Mouse (Mus musculus) spleen, postnatal 14 days (tissue): ENCODE measurements around the gene Hadh.

Experiments
- DNase-seq, 2 experiments: peaks; one replicate each; pipeline ENCODE4 v3.0.0; 2021 to 2022; ENCODE audit warnings: low spot score in 2 of 2

Gene Hadh

DNA sequence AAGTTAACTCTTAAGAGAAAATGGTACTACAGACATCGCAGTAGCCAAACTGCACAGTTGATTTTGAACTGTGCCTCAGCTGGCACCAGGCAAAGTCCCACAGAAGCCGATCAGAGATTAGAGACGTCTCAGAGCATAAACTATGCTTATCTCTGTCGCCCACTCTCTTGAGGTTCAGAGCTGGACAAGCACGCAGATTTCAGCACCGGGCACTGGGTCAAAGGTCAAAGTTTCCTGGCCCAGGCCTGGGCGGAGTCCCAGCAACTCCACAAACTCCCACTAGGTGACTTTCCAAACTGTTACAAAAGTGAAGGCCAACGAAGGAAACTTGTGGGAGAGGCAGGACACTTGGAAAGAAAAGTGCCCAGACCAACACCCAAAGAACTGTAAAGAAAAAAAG, 744 bp downstream of the Hadh start:
- DNase-seq, result peak in 1 of 2 experiments; percentile 15

DNA sequence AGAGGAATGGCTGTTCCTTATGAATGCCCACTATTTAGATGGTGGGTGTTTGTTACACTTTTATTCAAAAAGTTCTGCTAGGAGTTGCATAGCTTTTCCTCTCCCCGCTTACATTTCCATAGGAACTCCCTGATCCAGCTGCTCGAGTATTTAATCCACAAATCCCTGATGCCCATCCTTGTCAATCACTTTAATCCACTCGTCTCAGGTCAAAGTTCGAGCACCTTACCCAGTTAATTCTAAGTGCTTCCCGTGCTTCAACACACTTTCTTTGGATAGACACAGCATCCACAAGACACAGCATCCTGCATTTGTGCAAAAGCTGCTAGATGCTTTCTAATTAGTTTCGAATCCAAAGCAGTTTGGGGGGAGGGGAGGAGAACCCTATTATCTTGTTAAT, 1.5 kb downstream of the Hadh start:
- no peak for DNase-seq

DNA sequence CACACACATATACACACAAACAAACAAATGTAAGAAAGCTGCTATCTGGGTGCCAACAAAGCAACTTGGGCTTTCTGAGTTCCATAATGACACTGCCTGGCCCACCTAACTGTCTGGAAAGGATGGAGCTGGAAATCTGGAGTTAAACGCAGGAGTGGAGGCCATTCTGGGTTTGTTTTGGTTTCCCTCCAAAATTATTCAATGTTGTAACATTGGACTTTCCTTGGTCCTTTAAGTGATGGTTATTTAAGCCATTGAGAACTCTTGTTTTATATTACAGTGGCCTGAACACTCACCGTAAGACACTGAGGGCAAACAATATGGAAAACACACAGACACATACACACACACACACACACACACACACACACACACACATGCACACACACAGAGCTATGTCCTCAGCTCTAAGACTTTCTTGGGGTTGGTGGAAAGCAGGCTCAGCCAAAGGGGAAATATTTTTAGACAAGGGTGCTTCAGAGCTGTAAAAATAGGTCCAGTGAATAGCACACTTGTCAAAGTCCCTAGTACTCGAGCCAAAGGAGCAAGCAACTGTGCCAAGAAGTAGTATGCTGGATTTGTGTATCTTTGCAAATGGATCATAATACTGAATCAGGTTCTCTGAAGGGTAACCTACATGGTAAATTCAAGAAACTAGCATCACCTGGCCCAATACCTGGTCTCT, 5.4 kb downstream of the Hadh start:
- no peak for DNase-seq

DNA sequence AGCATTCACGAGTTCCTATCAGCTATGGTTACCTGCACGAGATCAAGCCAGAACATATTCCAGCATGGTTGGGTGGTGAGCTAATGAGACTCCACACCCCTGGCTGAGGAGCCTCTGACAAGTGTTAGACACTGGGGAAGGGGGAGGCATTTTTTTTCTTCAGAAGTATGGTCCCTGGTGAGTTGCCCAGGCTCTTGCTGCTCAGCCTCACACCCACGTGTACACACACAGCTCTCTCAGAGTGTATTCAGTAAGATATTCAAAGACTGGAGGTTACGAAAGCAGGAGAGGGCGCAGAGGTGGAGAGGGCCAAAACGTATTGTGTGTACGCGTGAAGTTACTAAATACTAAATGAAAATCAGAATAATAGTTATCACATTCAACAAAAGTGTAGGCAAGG, 6.4 kb downstream of the Hadh start:
- no peak for DNase-seq

DNA sequence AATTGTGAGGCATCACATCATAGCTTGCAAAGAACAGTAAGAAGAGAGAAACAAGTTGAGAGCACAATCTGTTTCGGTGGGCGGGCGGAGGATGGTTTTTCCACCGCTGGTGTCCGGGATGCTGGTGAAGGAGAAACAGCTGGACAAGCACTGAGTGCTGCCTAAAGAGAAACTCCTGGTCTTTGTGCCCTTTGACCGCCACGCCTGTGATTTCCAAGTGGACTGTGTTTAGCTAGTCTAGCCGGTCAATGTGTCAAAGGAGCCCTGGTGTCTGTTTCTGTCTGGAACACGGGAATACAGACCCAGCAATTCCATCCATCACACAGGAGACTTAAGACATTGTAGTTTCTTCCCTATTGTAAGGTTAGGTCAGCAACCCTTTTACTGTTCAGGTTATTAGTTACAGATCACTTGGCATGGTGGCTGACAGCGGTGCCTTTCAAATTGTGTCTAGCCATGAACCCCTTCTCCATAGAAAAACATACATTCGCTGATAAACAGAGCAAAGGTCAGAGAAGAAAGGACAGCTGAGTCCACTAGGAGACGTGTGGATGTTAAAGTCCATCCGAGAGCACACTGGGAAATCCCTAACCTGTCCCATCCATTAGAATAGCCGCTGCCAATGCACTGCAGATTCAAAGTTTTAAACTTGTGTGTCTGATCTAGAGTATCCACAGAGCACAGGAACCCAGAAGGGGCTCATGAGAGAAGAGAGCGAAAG, 8.0 kb downstream of the Hadh start:
- DNase-seq, result no peak

DNA sequence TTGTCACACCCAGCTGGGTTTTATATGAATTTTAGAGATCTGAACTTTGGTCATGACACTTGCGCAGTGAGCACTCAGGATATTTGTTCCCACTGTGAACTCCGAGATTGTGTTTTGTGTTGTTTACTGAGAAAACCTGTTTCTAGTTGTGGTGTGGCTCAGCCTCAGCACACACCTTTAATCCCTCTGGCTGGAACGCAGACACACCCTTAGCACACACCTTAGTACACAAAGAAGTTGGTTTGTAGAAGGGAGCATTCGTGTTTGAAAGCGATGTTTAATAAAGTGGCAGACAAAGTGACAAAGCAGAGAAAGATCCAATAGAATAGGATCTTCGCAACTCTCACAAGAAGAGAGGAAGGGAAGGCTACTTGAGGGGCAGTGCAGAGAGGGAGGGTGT, 11.5 kb downstream of the Hadh start:
- no peak for DNase-seq

DNA sequence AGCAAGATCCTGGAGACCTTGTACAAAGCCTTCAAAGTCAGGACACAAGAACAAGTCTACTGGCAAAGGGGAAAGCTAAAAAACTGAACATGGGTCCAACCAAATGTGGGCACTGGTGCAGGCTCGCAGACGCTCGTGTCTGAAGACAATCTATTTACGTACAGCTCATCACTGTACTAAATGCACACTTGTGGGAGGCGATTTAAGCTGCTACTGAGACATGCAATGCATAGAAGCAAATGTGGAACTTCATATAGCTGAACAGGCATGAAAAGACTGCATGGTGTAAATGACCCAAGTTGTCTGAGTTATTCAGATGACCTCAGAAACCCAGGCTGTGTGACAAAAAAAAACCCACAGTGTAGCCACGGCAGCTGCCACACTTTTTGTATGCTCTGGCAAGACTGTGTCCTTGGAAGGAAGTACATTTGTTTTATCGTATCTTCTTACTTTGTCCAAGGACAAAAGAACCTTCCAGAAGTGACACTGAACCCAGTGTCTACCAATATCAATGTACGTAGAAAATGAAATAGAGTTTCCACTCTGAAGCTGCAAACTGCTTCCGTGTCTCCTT, 12.4 kb downstream of the Hadh start:
- no peak for DNase-seq

DNA sequence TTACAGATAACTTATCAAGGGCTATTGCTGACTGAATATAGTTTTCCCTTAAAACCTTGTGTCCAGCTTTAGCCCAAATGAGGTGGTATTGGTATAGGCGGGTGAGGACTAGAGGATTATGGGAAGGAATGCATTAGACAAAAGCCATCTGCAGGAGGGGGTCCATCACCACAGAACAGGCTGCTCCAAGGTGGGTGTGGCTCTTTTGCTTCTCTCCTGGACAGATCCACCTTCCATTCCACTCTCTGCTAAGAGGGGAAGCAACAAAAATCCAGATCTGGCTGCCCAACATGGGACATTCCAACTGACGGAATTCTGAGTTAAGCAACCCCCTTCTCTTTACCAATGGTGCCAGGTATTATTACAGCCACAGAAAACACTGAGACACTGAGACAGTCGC, 13.0 kb downstream of the Hadh start:
- no peak for DNase-seq

DNA sequence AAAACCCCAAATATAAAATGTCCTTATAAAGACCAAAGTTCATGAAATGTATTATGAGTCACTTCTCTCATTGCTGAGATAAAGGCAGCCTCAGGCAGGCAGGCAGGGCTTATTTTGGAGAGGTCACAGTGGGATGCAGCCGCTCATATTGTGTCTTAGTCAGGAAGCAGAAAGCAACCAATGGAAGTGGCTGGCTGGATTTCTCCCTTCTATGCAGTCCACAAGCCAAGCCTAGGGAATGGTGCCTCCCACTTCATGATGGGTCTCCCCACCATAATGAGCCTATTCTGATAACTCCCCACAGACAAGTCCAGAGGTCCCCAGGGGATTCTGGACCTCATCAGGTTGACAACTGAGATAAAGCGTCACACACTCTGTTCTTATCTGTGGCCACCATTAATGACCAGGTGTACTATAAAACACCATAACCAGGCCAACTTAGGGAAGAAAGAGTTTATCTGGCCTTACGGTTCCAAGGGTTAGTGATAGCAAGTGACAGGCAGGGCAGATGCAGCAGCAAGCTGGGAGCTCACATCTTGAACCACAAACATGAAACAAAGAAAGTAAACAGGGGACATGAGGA, 16.4 kb downstream of the Hadh start:
- no peak for DNase-seq

DNA sequence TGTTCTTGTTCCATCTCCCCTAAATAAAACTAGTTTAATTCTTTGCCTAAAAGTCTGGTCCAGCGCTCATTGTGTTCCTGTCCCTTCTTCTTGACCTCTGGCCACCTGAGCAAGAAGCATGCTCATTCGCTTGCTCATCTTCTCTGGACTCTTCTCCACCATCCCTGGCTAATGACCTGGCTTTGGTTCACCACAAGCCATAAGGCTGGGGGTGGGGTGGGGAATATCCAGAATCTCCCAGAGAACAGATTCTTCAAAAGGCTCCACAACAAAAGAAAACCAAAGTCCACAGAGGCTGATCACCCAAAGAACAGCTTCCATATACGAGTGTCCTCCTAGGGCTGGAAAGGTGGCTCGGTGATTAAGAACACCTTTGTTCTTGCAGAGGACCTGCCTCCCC, 16.9 kb downstream of the Hadh start:
- DNase-seq, result no peak

DNA sequence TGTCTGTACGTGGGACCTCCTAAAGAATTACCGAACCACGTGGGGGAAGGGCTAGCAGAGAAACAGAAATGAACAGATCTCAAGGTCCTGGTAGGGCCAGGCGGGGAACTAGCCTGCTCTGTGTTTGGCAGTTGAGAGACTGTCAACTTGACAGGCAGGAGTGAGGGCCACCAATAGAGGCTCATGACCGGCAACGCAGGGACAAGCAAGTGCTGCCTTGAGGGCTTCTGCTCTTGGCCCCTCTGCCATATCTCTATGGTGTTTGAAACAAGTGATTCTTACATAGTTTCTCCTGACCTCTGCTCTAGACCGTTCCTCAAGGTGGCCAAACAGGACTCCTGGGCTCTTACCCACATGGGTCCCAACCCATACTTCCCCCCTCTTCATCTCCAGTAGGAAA, 20.3 kb downstream of the Hadh start:
- DNase-seq, result no peak

DNA sequence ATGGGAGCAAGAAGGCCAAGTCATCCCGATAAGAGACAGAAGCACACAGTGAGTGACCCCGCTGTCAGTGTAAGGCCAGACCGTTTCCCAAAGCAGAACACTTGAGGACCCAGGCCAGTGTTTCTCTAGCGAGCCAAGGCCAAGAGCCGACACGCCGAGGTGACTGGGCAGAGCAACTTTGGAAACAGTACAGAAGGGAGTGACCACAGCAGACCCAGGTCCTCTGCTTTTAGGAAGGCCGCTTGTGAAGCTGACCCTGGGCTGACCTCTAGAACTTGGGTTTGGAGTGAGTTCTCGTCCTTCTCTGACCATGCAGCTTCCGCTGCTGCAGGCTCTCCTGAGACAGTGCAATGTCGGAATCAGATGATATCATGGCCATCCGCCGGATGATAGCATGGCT, 20.9 kb downstream of the Hadh start:
- DNase-seq, result no peak

DNA sequence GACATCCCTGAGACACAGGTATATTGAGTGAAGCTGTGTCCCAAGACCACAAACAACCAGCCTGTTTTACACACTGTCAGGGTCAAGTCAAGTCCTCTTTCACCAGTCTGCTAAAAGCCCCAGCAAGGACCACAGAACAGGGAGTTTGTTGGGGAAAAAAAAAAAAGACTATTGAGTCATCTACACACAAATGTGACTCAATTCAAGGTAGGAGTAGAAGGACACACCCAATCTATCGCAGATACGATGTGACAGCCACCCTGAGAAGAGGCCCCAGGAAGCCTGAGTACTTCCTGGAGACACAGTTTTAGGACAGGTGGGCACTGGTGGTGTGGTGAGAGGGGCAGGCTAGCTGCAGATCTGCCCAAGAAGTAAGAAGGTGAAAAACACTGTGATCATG, 21.6 kb downstream of the Hadh start:
- no peak for DNase-seq

DNA sequence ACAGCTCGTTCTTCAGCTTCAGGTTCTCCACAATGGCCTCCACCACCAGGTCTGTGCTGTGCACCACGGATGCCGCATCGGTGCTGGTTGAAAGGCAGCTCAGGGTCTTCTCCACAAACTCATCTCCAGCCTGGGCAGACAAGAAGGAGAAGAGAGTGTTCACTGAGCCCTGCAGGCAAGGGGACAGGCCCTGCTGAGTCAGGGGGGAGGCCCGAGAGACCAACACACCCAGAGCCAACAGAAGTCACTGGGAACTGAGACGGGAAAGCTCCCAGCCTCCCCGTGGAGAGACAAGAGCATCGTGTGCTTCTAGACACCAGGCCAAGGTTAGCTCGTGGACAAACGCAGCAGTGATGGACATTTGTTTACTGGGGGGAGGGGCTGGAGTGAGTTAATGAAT, 23.5 kb downstream of the Hadh start:
- DNase-seq, result no peak

DNA sequence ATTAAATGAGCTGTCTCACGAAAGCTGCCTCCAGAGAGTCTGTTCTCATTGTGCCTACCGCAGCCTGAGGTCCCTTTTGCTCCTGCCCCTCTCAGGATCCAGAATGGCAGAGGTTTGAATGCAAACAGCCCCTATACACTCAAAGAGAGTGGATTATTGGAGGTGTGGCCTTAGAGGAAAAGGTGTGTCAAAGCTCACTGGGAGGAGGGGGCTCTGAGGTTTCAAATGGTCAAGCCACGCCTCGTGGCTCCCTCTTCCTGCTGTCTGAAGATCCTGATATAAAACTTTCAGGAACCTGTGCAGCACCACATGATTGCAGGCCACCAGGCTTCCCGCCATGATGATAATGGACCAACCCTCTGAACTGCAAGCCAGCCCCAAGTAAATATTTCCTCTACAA, 24.1 kb downstream of the Hadh start:
- no peak for DNase-seq

DNA sequence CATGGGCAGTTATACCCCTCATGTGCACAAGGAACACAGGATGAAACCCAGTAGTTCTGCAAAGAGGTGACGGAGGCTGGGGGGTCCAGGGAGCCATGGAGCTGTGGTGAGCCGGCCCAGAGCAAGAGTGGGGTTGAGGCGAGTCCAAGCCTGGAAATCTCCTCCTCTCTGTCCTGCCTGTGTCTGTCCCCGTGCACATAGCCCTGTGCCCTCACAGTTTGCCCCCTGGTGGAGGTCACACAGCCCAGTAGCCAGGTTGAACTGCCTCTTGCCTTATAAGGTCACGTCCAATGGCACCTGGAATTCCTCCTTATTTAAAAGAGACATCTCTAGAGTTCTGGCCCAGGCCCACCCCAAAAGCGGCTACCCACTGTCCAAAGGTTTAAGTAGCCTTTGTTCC, 24.5 kb downstream of the Hadh start:
- DNase-seq, result no peak

DNA sequence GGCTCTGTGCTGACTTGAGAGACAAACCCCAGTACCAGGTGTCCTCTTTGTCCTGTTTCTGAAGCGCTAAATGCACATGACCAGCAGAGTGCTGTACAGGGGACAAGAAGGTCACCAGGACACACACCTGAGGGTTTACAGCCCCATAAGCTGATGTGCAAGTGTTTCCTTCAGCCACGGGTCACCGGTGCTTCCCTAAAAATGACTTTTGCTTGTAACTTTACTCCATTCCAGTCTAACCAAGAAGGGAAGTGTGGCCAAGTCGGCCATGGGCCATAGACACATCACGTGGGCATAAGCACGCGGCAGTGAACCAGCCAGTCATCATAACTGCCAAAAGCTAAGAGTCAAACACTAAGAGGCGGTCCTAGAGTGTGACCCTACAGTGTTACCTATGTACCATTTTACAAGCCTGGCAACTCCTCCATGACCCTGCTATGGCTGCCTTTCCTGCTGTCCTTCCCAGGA, 25.3 kb downstream of the Hadh start:
- DNase-seq, result no peak

DNA sequence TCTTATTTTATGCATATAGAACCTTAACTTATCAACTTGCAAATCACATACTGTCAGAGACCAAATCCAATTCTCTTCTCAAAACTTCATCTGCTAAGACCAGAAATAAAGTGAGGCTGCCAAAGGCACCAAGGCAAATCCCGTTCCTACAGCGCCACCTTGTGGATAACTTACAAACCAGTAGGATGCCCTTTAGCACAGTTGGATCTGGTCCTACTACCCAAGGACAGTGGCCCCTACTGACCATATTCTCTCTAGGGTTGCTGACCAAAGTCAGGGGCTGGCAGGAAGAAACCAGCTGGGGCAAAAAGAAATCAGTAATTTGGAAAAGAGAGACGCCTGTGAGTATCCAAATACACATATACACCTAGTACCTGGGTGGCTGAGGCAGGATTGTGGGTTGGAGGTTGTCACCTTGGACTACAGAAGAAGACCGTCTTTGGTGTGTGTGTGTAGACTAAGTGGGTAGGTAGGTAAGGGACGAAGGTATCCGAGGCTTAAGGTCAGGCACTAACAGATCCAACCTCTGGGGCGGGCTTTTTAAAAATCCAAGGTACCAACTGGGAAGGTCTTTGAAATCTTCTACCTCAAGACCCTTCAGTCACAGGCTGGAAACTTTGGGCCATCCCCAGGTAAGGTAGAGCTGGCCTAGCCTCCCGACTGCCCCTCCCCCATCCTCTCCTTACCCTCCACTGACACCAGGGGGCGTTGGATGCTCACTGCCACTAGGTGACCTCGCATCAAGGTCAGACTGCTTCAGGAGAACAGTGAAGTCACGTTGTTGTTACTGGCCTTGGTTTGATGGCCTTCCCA, 25.9 kb downstream of the Hadh start:
- peak in 1 of 2 experiments; percentile 27 for DNase-seq

DNA sequence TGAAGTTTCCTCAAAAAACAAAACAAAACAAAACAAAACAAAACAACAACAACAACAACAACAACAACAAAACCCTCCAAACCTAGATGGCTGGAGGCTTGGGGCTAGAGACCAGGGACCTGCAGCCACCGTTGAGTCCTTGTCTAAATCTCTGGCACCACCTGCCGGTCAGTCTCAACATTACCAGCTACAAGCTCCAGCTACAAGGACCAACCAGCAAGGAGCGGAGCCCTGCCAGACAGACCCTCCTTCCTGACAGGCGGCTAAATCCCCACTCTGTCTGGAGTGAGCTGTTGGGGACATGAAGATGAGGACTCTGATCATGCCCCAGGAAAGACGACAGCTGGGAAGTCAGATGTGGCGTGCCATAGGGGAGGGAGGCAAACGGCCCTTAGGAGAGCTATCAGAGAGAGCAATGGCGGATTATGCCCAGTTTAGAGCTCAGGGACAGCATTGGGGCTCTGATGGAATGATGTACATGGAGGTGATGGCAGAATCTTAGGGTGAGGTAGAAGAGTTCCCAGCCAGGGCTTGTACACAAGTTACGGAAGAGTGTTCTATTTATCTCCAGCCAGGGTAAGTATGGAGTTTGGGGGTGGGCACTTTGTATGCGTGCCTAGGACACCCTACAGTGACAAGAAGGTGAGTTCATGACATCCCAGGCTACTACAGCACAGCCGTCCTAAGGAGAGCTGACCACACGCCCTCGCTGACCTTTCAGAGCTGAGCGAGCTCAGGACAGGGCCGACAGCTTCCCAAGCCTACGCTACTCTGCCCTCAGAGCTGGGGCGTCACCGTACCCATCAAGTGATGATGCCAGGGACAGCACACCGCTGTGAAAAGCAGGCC, 33.9 kb downstream of the Hadh start:
- peak; percentile 48 to 65 for DNase-seq

DNA sequence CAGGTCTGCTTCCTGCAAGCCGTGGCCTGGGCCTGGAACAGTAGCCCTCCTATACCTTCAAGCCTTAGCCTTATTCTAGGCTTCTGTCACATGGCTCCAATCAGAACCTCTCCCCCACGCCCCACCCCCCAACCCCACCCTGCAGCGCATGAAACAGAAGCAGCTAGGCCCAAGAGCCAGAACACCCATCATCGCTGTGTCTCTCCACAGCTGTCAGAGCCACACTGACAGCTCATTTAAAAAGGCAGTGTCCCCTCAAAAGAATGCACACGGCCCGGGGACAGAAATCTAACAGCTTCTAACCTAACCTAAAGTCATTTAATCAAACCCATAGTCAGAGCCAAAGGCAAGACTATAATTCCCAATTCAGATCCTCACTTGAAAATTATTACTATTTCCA, 34.8 kb downstream of the Hadh start:
- DNase-seq, result no peak

DNA sequence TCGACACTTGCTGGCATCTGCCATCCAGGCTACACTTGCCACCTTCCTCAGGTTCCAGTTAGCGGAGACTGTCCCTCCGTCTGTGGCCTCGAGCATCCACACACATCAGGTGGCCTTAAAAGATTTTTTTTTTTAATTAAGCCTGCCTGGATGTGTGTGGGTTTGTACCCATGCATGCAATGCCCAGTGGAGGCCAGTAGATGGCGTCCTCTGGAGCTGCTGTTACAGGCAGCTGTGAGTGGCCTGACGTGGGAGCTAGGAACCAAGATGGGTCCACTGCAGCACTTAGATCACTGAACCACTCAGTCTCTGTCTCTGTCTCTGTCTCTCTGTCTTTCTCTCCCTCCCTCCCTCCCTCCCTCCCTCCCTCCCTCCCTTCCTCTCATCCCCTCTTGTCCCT, 43.8 kb downstream of the Hadh start:
- no peak for DNase-seq
